Mouse (Mus musculus) neural tube, embryonic 14.5 days (tissue): ENCODE measurements around the gene Elmsan1. TPM values are rescaled to one million over a fixed set of nuclear protein-coding genes. Genes with fewer than 3 reads are reported as not detected.
A peak's percentile ranks its signal among the peaks of the same experiment; 100 is the strongest.

Experiments
- ATAC-seq: fragments of 200-750 bp; cut with Nextera tagmentation; 2 replicates; pipeline ENCODE4 v1.8.0; 2017; ENCODE audit warnings: low read depth, mild to moderate bottlenecking, moderate TSS enrichment, moderate library complexity
- H3K27ac ChIP-seq: fragments of 300-500 bp; sonication (generic); 2 replicates; pipeline ENCODE4 v1.5.1; 2014; ENCODE audit warnings: low read depth, mild to moderate bottlenecking, control low read depth, low read length, moderate library complexity, mixed read lengths
- H3K27me3 ChIP-seq: fragments of 300-500 bp; sonication (generic); 2 replicates; pipeline ENCODE4 v1.6.1; 2014; ENCODE audit warnings: low read length; ENCODE audit not compliant: control insufficient read depth, insufficient read depth
- H3K36me3 ChIP-seq: fragments of 300-500 bp; sonication (generic); 2 replicates; pipeline ENCODE4 v1.6.1; 2014; ENCODE audit warnings: low read length, mixed read lengths; ENCODE audit not compliant: control insufficient read depth, insufficient read depth
- H3K4me1 ChIP-seq: fragments of 300-500 bp; sonication (generic); 2 replicates; pipeline ENCODE4 v1.6.1; 2014; ENCODE audit warnings: low read length; ENCODE audit not compliant: control insufficient read depth, insufficient read depth
- H3K4me2 ChIP-seq: fragments of 300-500 bp; sonication (generic); 2 replicates; pipeline ENCODE4 v1.6.1; 2014; ENCODE audit warnings: mild to moderate bottlenecking, low read depth, low read length, control low read depth
- H3K4me3 ChIP-seq: fragments of 300-500 bp; sonication (generic); 2 replicates; pipeline ENCODE4 v1.5.1; 2014; ENCODE audit warnings: low read depth, low read length, control low read depth, mixed read lengths
- H3K9ac ChIP-seq: fragments of 300-500 bp; sonication (generic); replicated peaks from 2 replicates; pipeline ENCODE4 v1.6.1; 2014; ENCODE audit warnings: low read depth, mild to moderate bottlenecking, control low read depth, low read length, mixed read lengths
- H3K9me3 ChIP-seq: fragments of 300-500 bp; sonication (generic); 2 replicates; pipeline ENCODE4 v1.6.1; 2016; ENCODE audit warnings: low read length; ENCODE audit not compliant: control insufficient read depth
- WGBS: fragments of 180-500 bp; shearing (Covaris S2); extraction: QIAGEN DNeasy Blood & Tissue Kit; methylation state at CpG from one replicate; pipeline ENCODE4 v1.1.7; 2014; 5-methylcytosine and 5-hydroxymethylcytosine counted together
- polyA plus RNA-seq: library from polyadenylated mRNA; unstranded; fragments of >200 nt; fragmentation: Nextera tagmentation; extraction: Ambion mirVana; gene quantifications from 2 replicates; pipeline ENCODE4 v1.2.1, GENCODE M21; 2014

Elmsan1 gene
- polyA plus RNA-seq, 1 experiment from 2014 or later = 4.5 TPM

DNA sequence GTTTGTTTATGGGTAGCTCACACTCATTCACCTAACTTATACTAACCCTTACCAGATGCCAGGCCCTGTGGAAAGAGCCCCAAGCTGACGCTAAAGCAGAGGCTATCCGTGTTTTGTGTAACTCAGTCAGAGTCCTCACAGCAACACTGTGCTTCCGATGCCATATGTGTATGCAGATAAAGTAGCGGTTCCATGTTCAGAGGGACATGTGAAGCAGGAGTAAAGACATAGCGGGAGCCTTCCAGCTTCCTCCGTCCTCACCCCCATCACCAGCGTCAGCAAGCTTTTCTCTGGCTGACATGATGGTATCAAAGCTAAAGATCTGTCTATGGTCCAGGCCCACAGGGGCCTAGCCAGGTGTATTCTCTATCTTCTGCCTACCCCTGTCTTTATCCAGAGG lies 27.5 kb downstream of the Elmsan1 start:
- H3K27me3 ChIP-seq = no peaks in the 10 kb centered on the region
- no peaks in the 10 kb centered on the region for H3K36me3 ChIP-seq
- H3K4me2 ChIP-seq = peak overlapping the region; percentile 97
- peaks cover 45% of the 10 kb centered on the region for H3K4me1 ChIP-seq
- H3K9ac ChIP-seq = 0 out of 2 replicates have a peak overlapping the region, but pooled peaks have one; percentile 21
- H3K4me3 ChIP-seq = no peak overlapping the region; the same call in 1 of the 2 replicates
- no peak for ATAC-seq
- H3K27ac ChIP-seq = no peak overlapping the region
- H3K9me3 ChIP-seq = no peaks in the 10 kb centered on the region
- 55% methylated on average over 7 of the region's 7 CpGs for WGBS

DNA sequence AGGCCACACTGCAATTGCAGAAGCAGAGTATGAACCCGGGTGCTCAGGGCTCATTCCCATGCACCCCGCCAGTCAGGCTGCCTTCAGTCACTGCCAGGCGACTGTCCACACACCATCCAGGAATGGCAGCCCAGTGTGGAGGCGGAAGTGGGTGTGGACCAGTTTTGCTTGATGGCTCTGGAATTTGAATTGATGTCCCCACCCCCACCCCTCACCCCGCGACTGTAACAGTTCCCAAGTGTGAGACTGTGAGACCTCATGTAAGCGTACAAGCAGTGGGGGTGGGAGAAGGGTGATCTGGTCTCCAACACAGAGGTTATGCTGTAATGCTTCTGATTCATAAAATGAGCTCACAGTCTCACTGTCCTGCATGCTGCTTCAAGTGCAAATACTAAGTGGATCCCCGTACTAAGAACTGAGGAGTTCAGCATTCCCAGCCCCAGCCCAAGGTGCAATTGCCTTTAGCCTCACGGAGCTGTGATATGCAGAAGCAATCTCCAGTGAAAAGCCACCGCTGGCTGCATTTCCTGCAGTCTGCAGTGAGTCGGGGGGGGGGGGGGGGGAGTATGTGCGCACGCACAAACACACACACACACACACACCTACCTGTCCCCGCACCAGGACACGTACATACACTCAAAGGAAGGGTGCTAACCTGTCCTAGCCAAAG lies 28.4 kb downstream of the Elmsan1 start:
- Histone ChIP-seq H3K9ac (0 out of 2 replicates have a peak overlapping the region, but pooled peaks have one; percentile 21), H3K27ac (no peak overlapping the region), H3K4me1 (peaks cover 45% of the 10 kb centered on the region), H3K36me3 (no peaks in the 10 kb centered on the region), H3K27me3 (no peaks in the 10 kb centered on the region), H3K4me3 (no peak overlapping the region), H3K9me3 (no peaks in the 10 kb centered on the region), H3K4me2 (peak overlapping the region; percentile 97)
- no peak for ATAC-seq
- WGBS = 29% methylated on average over 12 of the region's 15 CpGs

DNA sequence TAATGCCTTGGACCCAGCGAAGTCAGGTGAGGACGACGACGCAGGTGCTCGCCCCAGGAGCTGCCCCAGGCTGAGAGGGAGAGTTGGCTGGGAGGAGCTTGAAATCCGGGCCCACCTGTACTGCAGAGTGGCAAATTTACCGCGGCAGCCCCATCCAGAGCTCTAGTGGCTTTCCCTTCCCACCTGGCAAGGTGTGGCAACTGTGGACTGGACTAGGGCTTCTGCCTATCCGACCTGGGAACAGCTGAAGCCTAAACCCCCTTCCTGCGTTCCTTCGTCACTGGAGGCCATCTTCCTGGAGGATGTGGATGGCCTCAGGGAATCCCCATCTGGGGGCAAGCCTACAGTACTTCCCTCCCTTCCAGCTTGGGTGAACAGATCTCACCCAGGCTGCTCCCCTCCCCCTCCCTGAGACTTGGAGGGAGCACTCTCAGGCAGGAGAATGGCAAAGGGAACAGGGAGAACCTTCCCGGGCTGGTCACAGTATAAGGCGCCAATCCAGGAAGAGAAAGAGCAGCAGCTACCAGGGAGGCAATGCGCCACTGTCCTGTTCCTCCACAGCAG lies 29.7 kb downstream of the Elmsan1 start:
- WGBS = 69% methylated on average over 14 of the region's 14 CpGs
- H3K27ac ChIP-seq = no peak overlapping the region
- no peaks in the 10 kb centered on the region for H3K27me3 ChIP-seq
- H3K9me3 ChIP-seq = no peaks in the 10 kb centered on the region
- H3K36me3 ChIP-seq = no peaks in the 10 kb centered on the region
- no peak overlapping the region for H3K9ac ChIP-seq
- peaks cover 45% of the 10 kb centered on the region for H3K4me1 ChIP-seq
- no peak for ATAC-seq
- H3K4me2 ChIP-seq = no peak overlapping the region
- H3K4me3 ChIP-seq = no peak overlapping the region

DNA sequence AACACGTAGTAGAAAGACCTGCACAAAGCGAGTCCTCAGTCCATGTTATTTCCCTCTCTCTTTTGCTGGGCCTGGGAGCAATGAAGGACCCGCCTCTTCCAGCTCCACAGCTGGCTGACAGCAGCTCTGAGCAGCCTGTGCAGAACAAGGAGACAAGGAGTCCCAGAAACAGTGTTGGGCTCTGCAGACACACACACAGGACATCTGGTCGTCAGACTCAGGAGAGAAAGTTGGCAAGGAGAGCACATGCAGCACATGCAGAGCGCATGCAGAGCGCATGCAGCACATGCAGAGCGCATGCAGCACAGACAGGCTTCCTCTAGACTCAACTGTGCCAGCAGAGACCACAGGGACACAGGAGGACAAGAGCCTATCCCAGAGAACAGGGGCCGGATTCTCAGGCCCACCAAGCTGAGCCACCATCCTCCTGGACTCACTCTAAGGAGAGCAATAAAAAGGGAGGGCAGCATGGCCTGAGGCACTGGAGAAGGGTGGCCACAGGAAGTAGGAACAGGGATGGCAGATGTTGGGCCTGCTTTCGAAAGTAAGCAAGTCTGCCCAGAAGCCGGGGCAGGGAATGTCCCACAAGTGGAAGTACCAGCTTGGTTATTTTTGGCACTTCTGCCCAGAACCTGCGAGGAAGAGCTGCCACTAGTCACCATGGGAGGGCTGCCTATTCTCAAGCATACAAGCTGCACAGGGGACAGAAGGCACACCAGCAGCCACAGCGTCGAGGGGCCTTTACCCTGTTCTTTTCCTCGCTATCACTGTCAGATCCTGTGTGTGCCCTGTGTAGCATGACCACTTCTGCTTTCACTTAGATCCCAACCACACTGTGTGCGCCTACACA lies 30.7 kb downstream of the Elmsan1 start:
- no peak for ATAC-seq
- Histone ChIP-seq H3K4me3 (no peak overlapping the region), H3K4me2 (no peak overlapping the region), H3K4me1 (peaks cover 45% of the 10 kb centered on the region), H3K9ac (no peak overlapping the region), H3K27me3 (no peaks in the 10 kb centered on the region), H3K36me3 (no peaks in the 10 kb centered on the region), H3K27ac (peak overlapping the region; percentile 34; the same call in 1 of the 2 replicates), H3K9me3 (no peaks in the 10 kb centered on the region)
- 63% methylated on average over 15 of the region's 15 CpGs for WGBS

DNA sequence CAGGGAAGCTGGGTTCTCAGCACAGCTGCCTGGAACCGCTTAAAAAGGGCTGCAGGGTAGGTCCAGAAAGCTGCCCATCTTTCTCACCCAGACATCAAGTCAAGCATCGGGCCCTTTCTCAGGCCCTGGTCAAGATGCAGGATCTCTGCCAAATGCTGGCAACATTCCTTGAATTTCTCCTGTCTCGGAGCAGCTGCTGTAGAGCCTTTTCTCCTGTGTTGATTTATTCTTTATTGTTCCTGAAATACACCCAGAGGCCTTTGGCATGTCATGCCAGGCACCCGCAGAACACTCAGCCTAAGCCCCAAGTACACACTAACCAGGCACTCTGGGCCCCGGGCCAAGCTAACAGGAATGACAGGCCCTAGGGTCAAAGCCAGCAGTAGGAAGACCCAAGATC lies 31.7 kb downstream of the Elmsan1 start:
- Histone ChIP-seq H3K4me1 (peaks cover 42% of the 10 kb centered on the region), H3K27ac (no peak overlapping the region), H3K9me3 (no peaks in the 10 kb centered on the region), H3K36me3 (no peaks in the 10 kb centered on the region), H3K4me2 (no peak overlapping the region), H3K4me3 (no peak overlapping the region), H3K27me3 (no peaks in the 10 kb centered on the region), H3K9ac (no peak overlapping the region)
- ATAC-seq = peak; percentile 9; the same call in 1 of the 2 replicates
- 47% methylated on average over 5 of the region's 5 CpGs for WGBS

DNA sequence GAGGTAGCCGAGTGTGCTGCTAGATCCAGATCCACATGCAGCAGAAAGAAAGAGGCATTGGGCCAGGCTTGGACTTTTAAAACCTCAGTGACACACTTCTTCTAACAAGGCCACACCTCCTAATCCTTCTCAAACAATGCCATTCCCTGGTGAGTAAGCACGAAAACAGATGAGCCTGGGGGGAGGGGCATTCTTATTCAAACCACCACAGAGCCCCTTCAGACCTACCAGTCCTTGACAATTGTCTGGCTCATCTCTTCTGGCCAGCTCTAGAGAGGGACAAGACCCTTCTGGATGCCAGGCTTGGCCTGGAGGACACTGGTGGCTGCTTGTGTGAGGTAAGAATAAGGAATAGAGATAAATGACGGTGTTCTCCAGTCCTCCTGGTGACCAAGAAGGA lies 32.1 kb downstream of the Elmsan1 start:
- Histone ChIP-seq H3K4me1 (peaks cover 42% of the 10 kb centered on the region), H3K36me3 (no peaks in the 10 kb centered on the region), H3K27ac (no peak overlapping the region), H3K4me2 (no peak overlapping the region), H3K9me3 (no peaks in the 10 kb centered on the region), H3K27me3 (no peaks in the 10 kb centered on the region), H3K9ac (no peak overlapping the region), H3K4me3 (no peak overlapping the region)
- WGBS = 61% methylated on average over 3 of the region's 3 CpGs
- ATAC-seq = no peak

DNA sequence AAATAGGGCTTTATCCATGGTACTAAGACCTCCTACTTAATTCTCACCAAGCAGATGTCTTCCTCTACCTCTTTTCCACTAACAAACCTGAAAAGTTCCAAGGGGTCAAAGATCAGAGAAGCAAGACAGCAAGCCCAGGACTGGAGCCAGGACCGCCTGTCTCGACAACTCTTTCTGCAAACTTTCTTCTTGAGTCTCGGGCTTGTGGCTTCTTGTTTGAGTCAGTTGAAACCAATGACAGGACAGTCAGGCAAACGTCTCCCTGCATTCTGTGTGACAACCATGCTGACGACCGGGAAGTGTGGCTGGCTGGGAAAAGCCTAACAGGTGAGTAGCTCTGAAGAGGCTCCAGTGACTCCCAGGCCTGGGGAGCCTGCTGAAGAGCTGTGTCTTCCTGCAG lies 33.1 kb downstream of the Elmsan1 start:
- Histone ChIP-seq H3K36me3 (no peaks in the 10 kb centered on the region), H3K4me1 (peaks cover 42% of the 10 kb centered on the region), H3K4me3 (no peak overlapping the region), H3K27ac (no peak overlapping the region), H3K4me2 (no peak overlapping the region), H3K27me3 (no peaks in the 10 kb centered on the region), H3K9ac (no peak overlapping the region), H3K9me3 (no peaks in the 10 kb centered on the region)
- 83% methylated on average over 6 of the region's 6 CpGs for WGBS
- no peak for ATAC-seq

DNA sequence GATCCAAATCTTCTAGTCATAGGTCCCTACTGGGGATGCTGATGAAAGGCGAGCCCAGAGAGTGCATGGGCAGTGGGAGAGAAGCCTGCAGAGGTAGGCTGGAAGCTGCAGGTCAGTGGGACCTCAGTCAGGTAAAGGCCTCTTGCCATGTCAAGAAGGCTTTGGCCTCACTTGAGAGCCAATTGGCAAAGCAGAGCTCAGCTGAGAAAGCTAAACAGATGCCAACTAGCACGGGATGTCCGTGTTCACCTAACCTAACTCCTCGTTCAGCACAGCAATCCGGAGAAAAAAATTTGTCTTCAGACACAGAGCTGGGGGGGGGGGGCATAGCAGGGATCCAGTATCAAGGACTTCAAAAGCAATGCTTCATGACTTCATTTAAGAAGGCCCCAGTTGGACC lies 33.7 kb downstream of the Elmsan1 start:
- no peak for ATAC-seq
- Histone ChIP-seq H3K4me1 (peaks cover 42% of the 10 kb centered on the region), H3K4me2 (no peak overlapping the region), H3K9ac (no peak overlapping the region), H3K27ac (no peak overlapping the region), H3K36me3 (no peaks in the 10 kb centered on the region), H3K4me3 (no peak overlapping the region), H3K27me3 (no peaks in the 10 kb centered on the region), H3K9me3 (no peaks in the 10 kb centered on the region)
- WGBS = 90% methylated on average over 5 of the region's 5 CpGs

DNA sequence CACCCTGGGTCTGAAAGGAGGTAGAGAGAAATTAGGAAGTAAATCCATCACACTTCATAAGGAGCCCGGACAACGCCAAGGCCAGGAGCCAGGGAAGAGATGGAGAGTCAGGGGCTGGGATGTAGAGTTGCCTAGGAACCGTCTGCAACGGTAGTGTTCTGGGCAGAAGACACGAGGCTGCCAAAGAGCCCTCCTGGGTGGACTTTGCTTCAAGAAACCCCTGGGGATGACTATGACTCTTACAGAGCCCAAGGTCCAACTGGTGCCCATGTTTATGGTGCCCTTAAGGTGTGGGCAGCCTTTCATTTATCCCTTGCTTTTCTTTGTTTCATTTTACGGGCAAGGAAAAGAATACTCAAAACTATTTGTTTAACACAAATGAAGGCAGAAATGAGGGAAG lies 36.7 kb downstream of the Elmsan1 start:
- no peak overlapping the region for H3K27ac ChIP-seq
- H3K27me3 ChIP-seq = no peaks in the 10 kb centered on the region
- no peaks in the 10 kb centered on the region for H3K36me3 ChIP-seq
- H3K9me3 ChIP-seq = no peaks in the 10 kb centered on the region
- ATAC-seq = no peak
- 30% methylated on average over 6 of the region's 6 CpGs for WGBS
- no peak overlapping the region for H3K4me3 ChIP-seq
- H3K9ac ChIP-seq = no peak overlapping the region
- H3K4me2 ChIP-seq = no peak overlapping the region
- peaks cover 37% of the 10 kb centered on the region for H3K4me1 ChIP-seq
